Mouse (Mus musculus): Measurements from ENCODE around the gene Sfta2. TPM values are rescaled to one million over a fixed set of nuclear protein-coding genes. Genes with fewer than 3 reads are reported as not detected.

Sfta2 gene
- polyA plus RNA-seq, 1 experiment = 1.3 TPM

- TF ChIP-seq CTCF (conservative IDR thresholded peaks at IDR 0.05; ENCODE audit: insufficient read depth, insufficient read length, low read depth, low read length) (no peak), POLR2A (IDR thresholded peaks at IDR 0.05; ENCODE audit: low read depth, low read length) (no peak)
- H3K4me1 ChIP-seq (ENCODE audit: control insufficient read depth, insufficient read depth, low read length) = no peaks in the 10 kb centered on the region
- H3K4me3 ChIP-seq (ENCODE audit: insufficient read depth, low read depth, low read length) = no peak overlapping the region
- no peaks in the 10 kb centered on the region for H3K27me3 ChIP-seq (replicated peaks; ENCODE audit: control insufficient read depth, insufficient read depth, low read length)
- WGBS = 93% methylated on average over 18 of the region's 18 CpGs
- H3K36me3 ChIP-seq (ENCODE audit: control insufficient read depth, insufficient read depth, low read length) = peaks cover 10% of the 10 kb centered on the region
- H3K27ac ChIP-seq (ENCODE audit: insufficient read depth, low read depth, low read length) = no peak overlapping the region
- DNase-seq = no peak
These were observed 88.7 kb downstream of the Sfta2 start for GRCm38 (mm10) chr17:35689936-35690645.

GRCm38 (mm10) chr17:35691811-35692210 lies 90.5 kb downstream of the Sfta2 start:
- no peak for DNase-seq
- H3K27ac ChIP-seq (ENCODE audit: insufficient read depth, low read depth, low read length) = no peak overlapping the region
- no peaks in the 10 kb centered on the region for H3K27me3 ChIP-seq (replicated peaks; ENCODE audit: control insufficient read depth, insufficient read depth, low read length)
- 89% methylated on average over 4 of the region's 4 CpGs for WGBS
- TF ChIP-seq CTCF (conservative IDR thresholded peaks at IDR 0.05; ENCODE audit: insufficient read depth, insufficient read length, low read depth, low read length) = no peak
- H3K36me3 ChIP-seq (ENCODE audit: control insufficient read depth, insufficient read depth, low read length) = peaks cover 4% of the 10 kb centered on the region
- no peak overlapping the region for H3K4me3 ChIP-seq (ENCODE audit: insufficient read depth, low read depth, low read length)
- H3K4me1 ChIP-seq (ENCODE audit: control insufficient read depth, insufficient read depth, low read length) = peaks cover 2% of the 10 kb centered on the region; the same call in 1 of the 2 replicates

- peaks cover 2% of the 10 kb centered on the region for H3K36me3 ChIP-seq (ENCODE audit: control insufficient read depth, insufficient read depth, low read length)
- H3K4me3 ChIP-seq (ENCODE audit: insufficient read depth, low read depth, low read length) = no peak overlapping the region
- DNase-seq = no peak
- TF ChIP-seq POLR2A (IDR thresholded peaks at IDR 0.05; ENCODE audit: low read depth, low read length) = no peak
- no peak overlapping the region for H3K27ac ChIP-seq (ENCODE audit: insufficient read depth, low read depth, low read length)
- H3K4me1 ChIP-seq (ENCODE audit: control insufficient read depth, insufficient read depth, low read length) = peaks cover 6% of the 10 kb centered on the region
- no peaks in the 10 kb centered on the region for H3K27me3 ChIP-seq (replicated peaks; ENCODE audit: control insufficient read depth, insufficient read depth, low read length)
- WGBS = 75% methylated on average over 4 of the region's 4 CpGs
These were observed 91.0 kb downstream of the Sfta2 start for GRCm38 (mm10) chr17:35692368-35692767.

GRCm38 (mm10) chr17:35693906-35694305 lies 92.6 kb downstream of the Sfta2 start:
- Histone ChIP-seq H3K36me3 (ENCODE audit: control insufficient read depth, insufficient read depth, low read length) (peaks cover 2% of the 10 kb centered on the region), H3K4me3 (ENCODE audit: insufficient read depth, low read depth, low read length) (no peak overlapping the region), H3K4me1 (ENCODE audit: control insufficient read depth, insufficient read depth, low read length) (peaks cover 19% of the 10 kb centered on the region), H3K27ac (ENCODE audit: insufficient read depth, low read depth, low read length) (no peak overlapping the region), H3K27me3 (replicated peaks; ENCODE audit: control insufficient read depth, insufficient read depth, low read length) (no peaks in the 10 kb centered on the region)
- WGBS = 81% methylated on average over 5 of the region's 5 CpGs
- DNase-seq = no peak
- TF ChIP-seq POLR2A (IDR thresholded peaks at IDR 0.05; ENCODE audit: low read depth, low read length) = no peak
- no peak for TF ChIP-seq CTCF (conservative IDR thresholded peaks at IDR 0.05; ENCODE audit: insufficient read depth, insufficient read length, low read depth, low read length)

- TF ChIP-seq CTCF (conservative IDR thresholded peaks at IDR 0.05; ENCODE audit: insufficient read depth, insufficient read length, low read depth, low read length) = peak; percentile 50
- TF ChIP-seq POLR2A (IDR thresholded peaks at IDR 0.05; ENCODE audit: low read depth, low read length) = no peak
- WGBS = 97% methylated on average over 2 of the region's 2 CpGs
- peak; percentile 51 for DNase-seq
These were observed 93.9 kb downstream of the Sfta2 start for GRCm38 (mm10) chr17:35695289-35695688.

GRCm38 (mm10) chr17:35696691-35697090 lies 95.3 kb downstream of the Sfta2 start:
- WGBS = 18% methylated on average over 6 of the region's 6 CpGs
- Histone ChIP-seq H3K27me3 (replicated peaks; ENCODE audit: control insufficient read depth, insufficient read depth, low read length) (no peaks in the 10 kb centered on the region), H3K27ac (ENCODE audit: insufficient read depth, low read depth, low read length) (no peak overlapping the region), H3K36me3 (ENCODE audit: control insufficient read depth, insufficient read depth, low read length) (no peaks in the 10 kb centered on the region; the same call in 1 of the 2 replicates), H3K4me1 (ENCODE audit: control insufficient read depth, insufficient read depth, low read length) (peaks cover 22% of the 10 kb centered on the region), H3K4me3 (ENCODE audit: insufficient read depth, low read depth, low read length) (no peak overlapping the region)
- peak; percentile 48 for DNase-seq
- TF ChIP-seq CTCF (conservative IDR thresholded peaks at IDR 0.05; ENCODE audit: insufficient read depth, insufficient read length, low read depth, low read length) (no peak), POLR2A (IDR thresholded peaks at IDR 0.05; ENCODE audit: low read depth, low read length) (no peak)

More at GRCm38 (mm10) chr17:35695289-35695688, 93.9 kb downstream of the Sfta2 start:
- Histone ChIP-seq H3K27me3 (replicated peaks; ENCODE audit: control insufficient read depth, insufficient read depth, low read length) (no peaks in the 10 kb centered on the region), H3K4me1 (ENCODE audit: control insufficient read depth, insufficient read depth, low read length) (peaks cover 22% of the 10 kb centered on the region), H3K36me3 (ENCODE audit: control insufficient read depth, insufficient read depth, low read length) (peaks cover 2% of the 10 kb centered on the region), H3K27ac (ENCODE audit: insufficient read depth, low read depth, low read length) (no peak overlapping the region), H3K4me3 (ENCODE audit: insufficient read depth, low read depth, low read length) (no peak overlapping the region)

GRCm38 (mm10) chr17:35697429-35697758 lies 96.0 kb downstream of the Sfta2 start:
- peak overlapping the region; percentile 57; the same call in 1 of the 2 replicates for H3K27ac ChIP-seq (ENCODE audit: insufficient read depth, low read depth, low read length)
- no peaks in the 10 kb centered on the region; the same call in 1 of the 2 replicates for H3K36me3 ChIP-seq (ENCODE audit: control insufficient read depth, insufficient read depth, low read length)
- DNase-seq = no peak
- whole genome bisulfite sequencing = 30% methylated on average over 1 of the region's 1 CpGs
- TF ChIP-seq POLR2A (IDR thresholded peaks at IDR 0.05; ENCODE audit: low read depth, low read length) = no peak
- no peak for TF ChIP-seq CTCF (conservative IDR thresholded peaks at IDR 0.05; ENCODE audit: insufficient read depth, insufficient read length, low read depth, low read length)
- peaks cover 22% of the 10 kb centered on the region for H3K4me1 ChIP-seq (ENCODE audit: control insufficient read depth, insufficient read depth, low read length)
- no peak overlapping the region for H3K4me3 ChIP-seq (ENCODE audit: insufficient read depth, low read depth, low read length)
- H3K27me3 ChIP-seq (replicated peaks; ENCODE audit: control insufficient read depth, insufficient read depth, low read length) = no peaks in the 10 kb centered on the region

All from kidney, adult 2 months (tissue).